Mouse (Mus musculus) thymus, postnatal 36 days (tissue): ENCODE measurements at regions not wholly inside any gene's neighbourhood (a gene's known extent, or its start where the extent isn't known, plus 50 kb on each side); places are given as distances from the start of the nearest gene placed in this dataset.

Experiments
- DNase-seq, 2 experiments: peaks; one replicate each; pipeline ENCODE4 v3.0.0; 2022; ENCODE audit warnings: mixed read lengths in 2 of 2

DNA sequence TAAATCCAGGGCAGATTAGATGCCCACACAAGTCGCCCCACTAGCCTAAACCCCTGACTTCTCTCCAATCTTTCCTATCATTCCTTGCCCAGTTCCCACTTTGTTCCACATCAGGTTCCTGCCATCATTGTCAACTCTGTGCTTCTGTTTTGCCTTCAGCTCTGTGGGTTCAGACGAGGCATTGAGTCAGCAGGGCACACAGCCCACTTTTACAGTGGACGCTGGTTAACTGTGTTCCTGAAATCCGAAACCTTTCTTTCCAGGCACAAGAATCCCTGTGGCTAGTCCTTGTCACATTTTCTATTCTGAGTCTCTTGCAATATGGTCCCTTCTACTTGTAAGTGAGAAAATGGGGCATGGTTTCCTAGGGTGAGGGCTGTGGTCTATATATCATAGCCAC lies 392.3 kb downstream of the Etnk1 start:
- no peak for DNase-seq

DNA sequence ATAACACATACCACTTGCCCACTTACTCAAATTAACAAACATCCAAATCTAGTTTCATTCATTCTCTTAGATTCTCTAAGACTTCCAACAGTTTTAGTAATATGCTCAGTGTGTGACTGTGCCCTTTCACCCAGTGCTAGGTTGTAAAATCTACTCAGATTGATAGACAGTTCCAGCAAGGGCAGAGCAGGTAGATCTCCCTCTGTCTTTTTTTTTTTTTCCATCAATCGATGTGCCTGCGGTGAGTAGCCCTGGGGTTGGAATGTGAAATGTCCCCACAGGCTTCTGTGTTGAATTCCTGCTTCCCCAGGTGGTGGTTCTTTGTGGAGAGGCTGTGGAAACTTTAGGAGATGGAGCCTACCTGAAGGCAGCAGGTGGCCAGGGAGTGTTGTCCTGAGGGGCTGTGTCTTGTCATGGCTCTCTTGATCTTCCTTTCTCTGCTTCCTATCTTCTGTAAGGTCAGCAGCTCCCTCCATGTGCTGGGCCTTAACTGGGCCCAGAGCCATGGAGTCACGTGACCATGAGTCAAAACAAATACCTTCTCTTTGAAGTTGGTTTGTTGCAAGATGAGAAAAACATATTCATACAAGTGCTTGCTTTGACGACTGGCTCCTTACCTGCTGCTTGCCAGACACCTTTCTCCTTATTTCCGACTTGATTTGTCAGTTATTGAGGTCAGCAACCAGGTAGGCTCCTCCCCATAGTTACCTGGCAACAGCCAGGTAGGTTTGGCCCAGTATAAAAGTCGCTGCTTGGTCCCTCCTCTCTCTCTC lies 394.5 kb downstream of the Etnk1 start:
- no peak for DNase-seq

DNA sequence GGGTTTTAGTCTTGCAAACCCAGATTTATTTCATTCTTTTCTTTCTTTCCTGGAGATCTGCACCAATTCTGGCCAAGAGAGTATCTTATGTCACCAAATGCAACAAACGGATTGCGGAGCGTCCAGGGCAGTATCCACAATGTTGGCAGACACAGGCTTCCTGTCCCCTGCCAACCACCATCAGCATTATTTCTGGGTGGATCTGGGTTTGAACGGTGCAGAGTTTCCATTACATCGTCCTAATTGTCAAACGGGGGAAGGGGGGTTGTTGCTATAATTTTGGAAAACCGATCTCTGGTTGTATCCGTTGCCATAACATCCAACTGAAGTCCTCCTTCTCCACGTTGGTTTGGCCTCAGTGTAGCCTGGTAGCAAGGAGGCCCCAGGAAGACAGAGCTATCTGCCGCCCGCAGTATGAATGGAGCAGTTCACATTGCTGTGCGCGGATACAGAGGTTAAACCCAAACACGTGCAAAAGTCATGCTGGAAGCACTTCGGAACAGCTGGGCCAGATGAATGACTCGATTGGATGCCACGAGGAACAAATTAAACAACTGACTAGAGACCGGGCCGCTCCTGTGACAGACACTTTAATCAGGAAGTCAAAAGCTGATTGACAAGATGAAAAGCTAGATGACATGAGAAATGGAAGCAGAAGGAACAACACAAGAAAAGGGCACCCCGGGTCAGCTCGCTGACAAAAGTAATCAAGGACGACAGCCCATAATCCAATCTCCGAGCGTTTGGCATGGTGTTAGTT lies 404.5 kb downstream of the Etnk1 start:
- DNase-seq, result no peak

DNA sequence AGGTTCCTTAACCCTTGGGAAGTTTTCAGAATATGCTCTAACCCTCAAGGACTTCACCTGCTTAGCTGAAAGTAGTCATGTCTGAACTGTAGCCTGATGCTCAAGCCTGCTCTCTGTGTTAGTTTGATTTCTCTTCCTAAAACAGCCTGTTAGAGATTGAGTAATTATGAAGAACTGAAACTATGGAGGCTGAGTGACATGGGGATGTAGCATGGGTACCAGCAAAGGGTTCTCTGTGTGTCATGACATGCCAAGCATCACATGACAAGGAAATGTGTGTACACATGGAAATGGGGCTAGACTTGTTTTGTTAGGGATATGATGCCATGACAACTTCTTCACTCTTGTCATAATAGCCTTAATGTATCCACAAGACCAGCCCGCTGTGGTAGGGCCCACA lies 412.2 kb downstream of the Etnk1 start:
- no peak for DNase-seq

DNA sequence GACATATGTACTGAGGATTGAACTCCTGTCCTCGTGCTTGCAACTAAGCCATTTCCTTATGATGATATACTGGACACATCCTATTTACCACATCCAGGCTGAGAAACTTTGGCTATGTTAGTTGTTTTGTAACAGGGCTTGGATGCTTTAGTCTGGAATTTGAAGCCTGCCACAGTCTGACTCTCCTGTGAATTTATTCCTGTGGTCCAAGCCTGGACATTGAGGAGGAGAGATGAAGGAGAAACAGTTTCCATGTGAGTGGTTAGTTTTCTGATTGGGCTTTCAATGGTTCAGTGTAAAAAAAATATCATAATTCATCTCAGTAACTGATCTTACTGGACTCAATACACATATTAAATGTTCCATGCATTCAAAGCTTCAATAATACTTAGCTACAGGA lies 422.6 kb downstream of the Etnk1 start:
- DNase-seq, result no peak

DNA sequence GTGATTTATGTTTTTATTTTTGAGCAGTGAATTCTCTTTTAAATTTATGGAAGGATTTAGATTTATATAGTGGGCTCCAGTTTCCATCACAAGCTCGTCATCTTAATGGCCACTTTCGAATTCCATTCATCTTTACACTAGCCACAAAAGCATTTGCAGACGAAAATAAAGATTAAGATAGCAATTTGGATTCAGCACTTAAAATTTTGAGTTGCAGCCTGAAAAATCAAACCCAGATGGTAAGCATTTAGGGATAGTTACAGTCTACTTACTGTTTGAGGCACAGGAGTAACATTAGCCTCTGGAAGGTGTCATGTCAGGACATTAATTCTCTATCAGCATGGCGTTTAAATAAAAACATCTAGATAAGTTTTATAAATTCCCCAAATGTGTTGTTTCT lies 423.2 kb downstream of the Etnk1 start:
- no peak for DNase-seq

DNA sequence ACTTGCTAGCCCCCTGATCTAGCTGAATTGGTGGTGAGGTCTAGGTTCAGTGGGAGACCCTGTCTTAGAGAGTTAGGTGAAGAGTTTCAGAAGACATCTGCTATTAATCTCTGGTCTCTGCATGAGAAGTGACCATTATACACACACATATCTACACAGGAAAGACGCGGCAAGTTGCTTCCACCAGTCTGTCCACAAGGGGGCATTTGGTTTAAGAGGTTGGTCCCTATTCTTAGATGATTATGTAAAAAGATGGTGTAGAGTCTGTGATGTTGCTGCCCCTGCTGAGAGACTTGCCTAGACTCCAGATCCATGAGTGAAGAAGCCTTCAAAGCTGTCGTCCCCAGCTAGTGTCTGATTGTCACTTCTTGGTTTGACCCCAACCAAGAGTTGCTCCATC lies 425.5 kb downstream of the Etnk1 start:
- DNase-seq, result peak in 1 of 2 experiments; percentile 8

DNA sequence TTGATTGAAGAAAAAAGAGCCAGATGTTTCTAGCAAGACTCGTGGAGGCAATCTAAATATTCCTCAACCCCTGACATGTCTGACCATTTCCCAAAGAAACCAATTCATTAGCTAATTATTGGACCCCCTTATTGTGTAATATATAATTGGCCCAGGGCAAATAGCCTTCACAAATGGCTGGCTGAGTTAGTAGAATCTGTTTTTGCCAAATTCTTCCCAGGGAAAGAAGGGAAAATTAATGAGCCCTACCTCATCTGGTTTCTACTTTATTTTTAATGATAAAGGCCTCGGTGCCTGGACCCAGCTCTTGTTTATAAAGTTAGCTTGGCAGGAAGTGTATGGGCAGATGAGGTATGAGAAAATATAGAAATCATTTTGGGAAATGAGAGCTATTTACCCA lies 428.5 kb downstream of the Etnk1 start:
- no peak for DNase-seq

DNA sequence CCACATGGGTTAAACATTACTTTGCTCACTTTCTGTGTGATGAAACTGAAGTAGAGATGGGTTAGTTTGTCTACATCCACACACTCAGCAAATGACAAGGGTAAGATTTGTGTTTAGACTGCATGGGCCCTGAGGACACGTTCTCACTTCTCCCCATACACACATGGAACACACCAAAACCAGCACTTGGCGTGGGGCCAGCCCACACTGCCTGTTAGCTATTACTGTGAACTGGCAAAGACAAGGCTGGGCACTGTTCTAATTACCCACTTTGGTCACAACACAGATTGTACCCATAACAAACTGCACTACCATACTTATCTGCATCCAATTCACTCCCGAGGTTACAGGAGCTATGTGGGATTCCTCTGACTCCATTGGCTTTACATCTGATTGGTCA lies 430.4 kb downstream of the Etnk1 start:
- DNase-seq, result no peak

DNA sequence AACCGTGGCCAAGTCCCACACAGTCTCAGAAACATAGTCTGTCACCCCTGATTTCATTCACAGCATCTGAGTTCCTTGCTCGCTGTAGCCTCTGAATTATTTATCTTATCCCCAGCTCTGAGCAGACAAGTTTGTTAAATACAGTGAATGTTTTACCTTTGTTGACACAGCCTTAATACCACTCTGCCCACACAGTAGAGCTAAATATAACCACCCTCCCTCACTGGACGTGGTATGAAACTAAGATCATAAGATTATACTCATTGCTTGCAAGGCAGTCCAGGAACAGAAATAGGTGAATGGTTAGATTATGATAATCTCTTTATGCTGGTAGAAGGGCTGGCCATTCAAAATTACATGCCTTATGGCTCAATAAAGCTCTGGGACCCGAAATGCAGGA lies 431.9 kb downstream of the Etnk1 start:
- no peak for DNase-seq

DNA sequence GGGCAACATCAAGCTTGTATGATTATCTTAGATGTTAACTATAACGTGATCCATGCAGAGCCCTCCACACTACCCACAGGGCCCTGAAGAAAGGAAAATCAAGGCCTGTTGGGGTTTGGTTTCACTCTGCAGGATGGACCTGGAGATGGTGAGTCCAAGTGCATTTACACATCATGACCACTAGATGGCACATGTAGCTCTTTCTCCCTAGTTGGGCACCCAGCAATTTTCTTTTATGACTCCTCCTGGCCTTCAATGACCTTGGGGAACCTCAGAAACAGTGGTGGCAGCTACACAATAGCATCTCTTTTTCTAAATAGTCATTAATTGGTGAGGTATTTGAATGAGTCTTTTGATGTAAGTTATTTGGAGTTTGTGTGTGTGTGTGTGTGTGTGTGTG lies 442.1 kb downstream of the Etnk1 start:
- no peak for DNase-seq

DNA sequence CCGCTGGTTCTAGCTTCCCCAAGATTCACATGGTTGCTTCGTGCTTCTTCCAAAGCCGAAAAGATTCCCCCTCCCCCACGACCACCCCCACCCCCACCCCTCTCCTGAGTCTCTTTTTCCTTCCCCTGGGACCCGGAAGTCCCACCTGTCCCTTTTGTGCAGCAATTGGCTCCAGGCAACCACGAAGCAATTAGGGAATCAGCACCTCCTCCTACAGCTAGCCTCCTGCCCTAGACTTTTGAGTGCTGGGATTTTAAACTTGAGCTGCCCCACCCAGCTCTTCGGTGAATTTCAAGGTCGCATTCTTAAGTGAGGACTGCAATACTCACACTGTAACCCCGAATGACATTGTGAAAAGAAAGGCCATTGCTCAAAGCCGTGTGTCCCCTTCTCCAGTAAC lies 445.9 kb downstream of the Etnk1 start:
- DNase-seq, result no peak

DNA sequence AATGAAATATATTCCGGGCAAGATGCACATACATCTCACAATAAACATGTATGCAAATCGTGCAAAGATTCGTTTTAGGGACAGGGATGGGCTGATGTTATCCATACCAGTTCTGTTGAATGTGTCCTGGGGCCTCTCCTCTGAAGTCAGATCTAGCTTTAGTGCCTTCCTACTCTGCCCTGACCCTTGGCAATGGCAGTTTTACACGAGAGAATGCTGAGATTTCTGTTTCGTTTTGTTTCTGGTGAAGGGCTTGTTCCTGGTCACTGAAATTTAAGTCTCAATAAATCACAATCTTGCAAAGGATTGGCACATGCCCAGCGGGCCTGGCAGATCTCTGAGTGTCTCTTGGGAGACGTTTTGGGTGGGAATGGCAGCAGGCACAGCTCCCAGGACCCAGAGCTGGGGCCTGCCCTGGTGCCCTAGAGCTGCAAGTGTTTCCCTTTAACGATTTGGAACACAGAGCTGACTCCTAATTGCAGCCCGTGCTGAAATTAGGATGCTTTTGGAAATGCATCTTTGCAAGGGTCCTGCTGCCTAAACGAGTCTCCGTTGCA lies 447.5 kb downstream of the Etnk1 start:
- DNase-seq, result no peak

DNA sequence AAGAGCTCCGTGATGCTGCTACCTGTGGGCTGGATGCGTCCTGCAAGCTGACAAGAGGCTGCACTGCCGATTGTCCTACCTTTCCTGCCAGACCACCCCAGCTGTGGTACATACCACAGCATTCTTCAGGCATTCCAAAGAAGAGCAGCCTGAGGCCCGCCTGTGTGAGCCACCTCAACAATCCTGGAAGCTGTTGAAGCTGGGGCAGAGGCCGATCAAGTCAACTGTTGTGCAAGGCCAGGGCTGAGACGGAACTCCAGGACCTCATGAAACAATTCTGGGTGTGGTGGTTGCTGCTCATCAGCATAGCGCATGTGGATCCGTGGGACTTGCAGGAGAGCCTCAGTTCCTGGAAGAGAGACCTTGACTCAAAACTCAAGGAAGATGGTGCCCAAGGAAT lies 448.3 kb downstream of the Etnk1 start:
- DNase-seq, result no peak

DNA sequence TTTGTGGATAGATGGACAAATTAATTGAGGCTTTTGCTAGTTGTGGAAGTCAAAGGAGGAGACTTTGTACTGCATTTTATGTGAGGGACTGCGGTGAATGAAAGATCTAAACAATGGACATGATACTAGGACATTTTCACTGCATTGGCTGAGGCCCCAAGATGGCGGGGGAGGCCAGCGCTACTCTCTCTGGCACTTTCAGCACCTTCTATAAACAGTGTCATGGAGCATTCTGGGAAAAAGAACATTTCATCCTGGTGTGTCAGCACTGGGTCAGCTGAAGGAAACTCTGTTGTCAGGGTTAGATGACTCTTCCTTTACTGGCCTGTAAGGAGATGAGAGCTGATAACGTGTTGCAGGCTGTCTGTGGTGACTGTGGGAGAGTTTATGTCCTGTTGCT lies 449.4 kb downstream of the Etnk1 start:
- no peak for DNase-seq

DNA sequence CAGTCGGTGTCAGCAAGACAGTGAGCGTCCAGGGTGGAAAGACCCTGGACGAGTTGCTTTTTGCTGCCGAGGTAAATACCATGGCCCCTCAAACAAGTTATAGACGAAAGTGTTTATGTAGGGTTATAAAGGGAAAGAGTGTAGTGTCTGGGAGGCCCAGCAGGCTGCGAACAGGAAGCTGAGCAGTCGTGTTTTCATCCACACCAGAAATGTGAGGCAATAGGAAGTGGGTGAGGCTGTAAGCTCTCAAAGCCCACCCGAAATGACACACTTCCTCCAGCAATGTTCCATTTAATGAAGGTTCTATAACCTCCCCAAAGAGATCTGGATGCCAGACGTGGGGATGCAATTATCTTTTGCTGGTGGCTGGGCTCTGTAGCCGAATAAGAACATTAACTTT lies 451.5 kb downstream of the Etnk1 start:
- DNase-seq, result no peak

DNA sequence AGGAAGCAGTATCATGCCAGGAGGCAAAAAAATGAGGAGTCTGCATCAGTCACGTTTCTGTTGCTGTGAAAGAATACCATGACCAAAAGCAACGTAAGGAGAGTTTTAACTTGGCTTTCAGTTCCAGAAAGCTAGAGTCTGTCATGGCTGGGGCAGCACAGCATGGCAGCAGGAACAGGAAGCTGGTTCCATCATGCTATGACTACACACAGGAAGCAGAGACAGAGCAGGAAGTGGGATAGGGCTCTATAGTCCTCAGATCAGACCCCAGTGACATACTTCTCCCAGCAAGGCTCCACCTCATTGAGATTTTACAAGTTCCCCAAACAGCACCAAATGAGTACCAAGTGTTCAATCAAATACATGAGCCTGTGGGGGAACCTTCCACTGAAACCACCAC lies 453.6 kb downstream of the Etnk1 start:
- DNase-seq, result no peak

DNA sequence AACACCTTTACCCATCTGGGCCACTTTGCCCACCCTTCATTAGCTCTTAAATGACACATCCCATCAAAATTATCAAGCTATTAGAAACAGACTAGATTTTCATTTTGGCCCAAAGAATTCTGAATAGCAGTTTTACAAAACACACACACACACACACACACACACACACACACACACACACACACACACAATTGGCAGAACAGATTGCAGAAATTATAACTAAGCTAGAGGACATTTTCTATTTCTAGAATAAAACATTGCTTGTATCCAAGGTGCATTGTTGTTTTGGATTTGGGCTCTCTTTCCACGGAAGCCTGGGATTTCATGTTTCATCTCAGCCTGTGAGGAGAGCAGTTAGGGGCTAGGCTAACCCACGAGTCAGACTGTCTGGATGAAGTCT lies 455.1 kb downstream of the Etnk1 start:
- no peak for DNase-seq

DNA sequence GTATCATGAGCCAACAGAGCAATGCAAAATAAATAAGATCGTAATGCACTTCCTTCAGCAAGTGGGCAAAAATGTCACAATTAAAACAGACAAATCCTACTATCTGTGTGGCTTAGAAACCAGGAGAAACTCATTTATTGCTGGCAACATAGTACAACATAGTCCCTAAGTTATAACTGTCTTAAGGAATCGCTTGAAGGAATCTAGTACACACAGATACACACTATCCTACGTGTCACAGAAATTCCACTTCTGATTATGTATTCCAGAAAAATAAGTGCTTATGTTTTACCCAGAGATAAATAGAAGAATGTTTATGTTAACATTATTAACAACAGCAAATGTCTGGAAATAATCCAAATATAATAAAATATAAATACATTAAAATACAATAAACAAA lies 457.9 kb downstream of the Etnk1 start:
- no peak for DNase-seq

DNA sequence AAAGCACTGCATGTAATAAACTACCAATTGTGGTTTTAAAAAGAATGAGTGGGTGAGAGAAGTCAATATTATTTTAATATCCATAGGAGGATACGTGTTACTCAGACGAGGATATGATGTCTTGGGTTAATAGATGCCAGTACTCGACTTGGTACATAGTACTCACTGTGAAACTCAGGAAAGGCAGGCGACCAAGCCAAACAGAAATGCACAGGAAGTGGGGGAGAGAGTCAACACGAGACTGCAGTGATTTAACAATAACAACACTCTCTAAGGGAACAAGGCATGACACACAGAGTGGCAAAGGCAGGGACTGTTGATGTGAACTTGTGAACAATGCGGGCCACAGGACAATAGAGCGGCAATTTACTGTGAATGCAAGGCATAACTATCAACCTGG lies 464.6 kb downstream of the Etnk1 start:
- no peak for DNase-seq

DNA sequence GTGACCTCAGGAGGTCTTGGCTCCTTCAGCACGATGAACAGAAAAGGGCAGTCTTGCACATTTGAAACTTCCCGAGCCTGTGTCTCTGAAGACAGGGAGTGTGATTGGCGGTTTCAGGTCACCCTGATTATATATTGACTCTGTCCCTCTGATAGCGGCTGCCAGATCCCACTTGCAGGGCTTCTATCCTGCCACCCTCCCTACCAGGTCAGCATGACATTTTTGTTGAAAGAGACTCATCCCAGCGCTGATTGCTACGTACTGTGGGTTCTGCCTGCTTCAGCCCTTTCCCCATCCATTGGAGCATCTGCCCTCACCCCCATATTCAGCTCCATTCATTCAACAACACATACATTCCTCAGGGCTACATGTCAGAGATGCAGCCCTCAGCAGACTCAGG lies 466.7 kb downstream of the Etnk1 start:
- DNase-seq, result no peak

DNA sequence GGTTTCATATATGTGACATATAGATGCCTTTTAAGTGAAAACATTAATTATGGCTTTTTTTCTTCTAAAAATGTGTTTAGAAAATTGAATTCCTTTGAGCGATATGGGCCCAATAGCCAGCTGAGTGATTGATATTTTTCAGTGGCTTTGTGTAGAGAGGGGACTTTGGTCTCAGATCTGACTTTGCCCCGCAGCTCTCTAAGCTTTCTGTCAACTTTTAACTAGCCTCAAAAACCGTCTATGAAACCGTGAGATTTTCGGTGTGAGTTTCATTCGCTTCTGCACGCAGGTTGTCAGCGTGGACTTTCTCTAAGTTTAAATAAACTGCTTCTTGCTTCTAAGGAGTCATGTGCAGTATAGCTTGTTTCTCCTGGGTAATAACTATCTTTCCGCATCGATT lies 467.3 kb downstream of the Etnk1 start:
- no peak for DNase-seq

DNA sequence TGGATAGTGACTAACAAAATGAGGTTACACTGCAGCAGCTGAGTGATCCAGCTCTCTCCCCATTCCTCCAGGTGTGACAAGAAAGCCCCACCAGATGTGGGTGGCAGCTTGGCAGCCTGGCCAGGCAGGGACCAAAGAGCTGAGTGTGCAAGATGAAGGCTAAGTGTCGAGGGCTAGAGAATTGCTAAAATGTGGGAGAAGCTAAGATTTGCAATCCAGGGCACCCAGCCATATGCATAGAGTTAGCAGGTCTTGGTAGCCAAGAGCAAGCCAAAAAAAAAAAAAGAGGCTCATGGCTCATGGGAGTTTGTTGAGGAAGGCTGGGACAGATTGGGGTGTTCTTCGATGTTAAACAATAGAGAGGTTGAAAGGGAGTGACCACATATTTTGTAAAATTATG lies 468.0 kb downstream of the Etnk1 start:
- DNase-seq, result no peak

DNA sequence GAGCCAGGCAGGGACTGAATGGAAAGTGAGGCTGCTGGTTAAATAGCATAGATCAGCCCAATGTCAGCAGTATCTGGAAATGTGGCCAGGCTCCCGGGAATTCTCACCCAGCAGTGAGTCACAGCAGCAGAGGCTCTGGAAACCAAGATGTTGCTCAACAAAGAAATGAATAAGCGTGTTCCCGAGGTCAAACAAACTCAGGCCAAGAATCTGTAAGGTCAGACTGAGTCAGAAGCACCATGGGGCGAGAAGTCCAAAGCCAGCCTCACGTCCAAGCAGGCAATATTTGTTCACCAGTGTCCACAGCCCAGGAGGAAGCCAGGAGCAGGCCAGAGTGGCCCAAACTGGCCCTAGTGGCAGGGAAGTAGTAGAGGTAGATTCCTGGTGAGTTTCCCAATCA lies 473.6 kb downstream of the Etnk1 start:
- no peak for DNase-seq
